Mouse (Mus musculus) liver, postnatal 0 days (tissue): ENCODE measurements around the gene Gpx3.

ENCODE experiments used
- CTCF ChIP-seq: sonication (generic); IDR thresholded peaks from 2 replicates; pipeline ENCODE4 v1.5.1; 2016; ENCODE audit warnings: antibody characterized with exemption, low read depth
- EP300 ChIP-seq: IDR thresholded peaks from 2 replicates; pipeline ENCODE4 v1.6.1; 2016; ENCODE audit warnings: antibody characterized with exemption, low read depth, mild to moderate bottlenecking

DNA sequence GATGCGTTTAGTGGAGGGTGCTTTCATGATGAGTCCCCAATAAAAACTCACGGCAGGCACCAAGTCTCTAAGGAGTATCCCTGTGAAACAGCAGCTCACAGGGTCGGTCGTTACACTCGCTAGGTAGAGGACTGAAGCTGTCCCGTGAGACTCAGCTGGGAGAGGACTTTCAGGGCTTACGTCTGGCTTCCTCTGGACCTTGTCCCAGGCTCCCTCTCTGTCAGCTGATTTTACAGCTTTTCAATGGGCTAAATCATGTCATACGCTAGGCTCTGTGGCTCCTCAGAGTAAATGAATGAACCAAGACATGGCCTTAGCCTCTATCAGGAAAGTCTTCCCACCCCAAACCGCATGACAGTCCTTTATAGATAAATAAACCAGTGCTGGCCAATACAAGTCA lies 7.7 kb upstream of the Gpx3 start:
- TF ChIP-seq CTCF, result no peak
- TF ChIP-seq EP300, result no peak
